Mouse (Mus musculus): ENCODE measurements at regions not wholly inside any gene's neighbourhood (a gene's known extent, or its start where the extent isn't known, plus 50 kb on each side); places are given as distances from the start of the nearest gene placed in this dataset.

DNA sequence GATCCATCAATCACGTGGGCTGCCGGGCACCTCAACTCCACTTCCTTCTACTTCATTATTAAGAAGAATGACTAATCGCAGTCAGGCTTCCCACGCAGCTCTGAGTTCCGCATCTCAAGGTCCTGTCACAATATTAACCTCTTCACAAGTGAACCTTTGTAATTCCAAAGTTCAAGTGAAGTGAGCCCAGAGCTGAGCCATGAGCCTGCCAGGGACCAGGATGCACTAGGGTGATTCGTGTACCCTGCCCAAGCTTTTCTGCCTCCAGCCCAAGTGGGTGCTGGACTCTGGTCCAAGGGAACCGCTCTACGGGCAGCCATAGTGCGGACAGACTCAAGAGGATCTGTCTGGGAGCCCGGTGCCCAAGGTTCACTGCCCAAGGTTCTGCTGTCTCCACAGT is 463.4 kb downstream of the Ajap1 start:
- Histone ChIP-seq H3K36me3 (replicated peaks) (no peaks in the 10 kb centered on the region), H3K27ac (replicated peaks) (no peak overlapping the region), H3K4me1 (replicated peaks) (no peaks in the 10 kb centered on the region), H3K9ac (no peak overlapping the region), H3K4me2 (no peak overlapping the region), H3K4me3 (replicated peaks) (no peak overlapping the region), H3K27me3 (no peaks in the 10 kb centered on the region), H3K9me3 (replicated peaks) (no peaks in the 10 kb centered on the region)
- no peak for ATAC-seq (ENCODE audit: insufficient read depth)
- WGBS (ENCODE audit: insufficient replicate concordance), result 61% methylated on average over 10 of the region's 10 CpGs

GRCm38 (mm10) chr4:153018138-153018921 is 464.3 kb downstream of the Ajap1 start:
- Histone ChIP-seq H3K9ac (no peak overlapping the region), H3K4me1 (replicated peaks) (no peaks in the 10 kb centered on the region), H3K27me3 (no peaks in the 10 kb centered on the region), H3K27ac (replicated peaks) (no peak overlapping the region), H3K4me2 (no peak overlapping the region), H3K36me3 (replicated peaks) (no peaks in the 10 kb centered on the region), H3K9me3 (replicated peaks) (no peaks in the 10 kb centered on the region), H3K4me3 (replicated peaks) (no peak overlapping the region)
- no peak for ATAC-seq (ENCODE audit: insufficient read depth)
- 70% methylated on average over 28 of the region's 28 CpGs for WGBS (ENCODE audit: insufficient replicate concordance)

- no peaks in the 10 kb centered on the region for H3K4me1 ChIP-seq (replicated peaks)
- no peak overlapping the region for H3K4me3 ChIP-seq (replicated peaks)
- 69% methylated on average over 2 of the region's 2 CpGs for WGBS (ENCODE audit: insufficient replicate concordance)
- no peak overlapping the region for H3K9ac ChIP-seq
- no peak for ATAC-seq (ENCODE audit: insufficient read depth)
- no peak overlapping the region for H3K4me2 ChIP-seq
- H3K36me3 ChIP-seq (replicated peaks), result no peaks in the 10 kb centered on the region
- no peaks in the 10 kb centered on the region for H3K27me3 ChIP-seq
- no peaks in the 10 kb centered on the region for H3K9me3 ChIP-seq (replicated peaks)
- no peak overlapping the region for H3K27ac ChIP-seq (replicated peaks)
Measured at GRCm38 (mm10) chr4:153017816-153018137, 464.8 kb downstream of the Ajap1 start.

DNA sequence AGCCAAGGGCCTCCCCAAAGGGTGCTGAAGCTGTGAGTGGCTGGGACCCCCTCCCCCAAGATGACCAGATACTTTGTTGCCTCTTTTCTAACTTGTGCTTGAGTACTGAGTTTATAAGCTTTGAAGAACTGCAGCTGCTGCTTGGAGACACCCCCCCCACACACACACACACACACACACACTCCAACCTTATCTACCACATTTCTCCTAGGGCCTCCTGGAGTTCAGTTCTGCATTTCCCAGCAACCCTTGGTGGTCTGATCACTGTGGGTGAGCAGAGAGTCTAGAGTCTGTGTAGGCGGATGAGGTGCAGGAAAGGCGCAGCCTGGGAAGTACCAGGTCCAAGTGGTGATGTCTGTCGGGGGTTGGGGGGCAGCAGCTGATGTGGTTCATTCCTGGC is 479.3 kb downstream of the Ajap1 start:
- Histone ChIP-seq H3K4me1 (replicated peaks) (no peaks in the 10 kb centered on the region; the same call in 1 of the 2 replicates), H3K9me3 (replicated peaks) (0 out of 2 replicates have a peak, but pooled peaks cover 7% of the 10 kb centered on the region), H3K27ac (replicated peaks) (no peak overlapping the region), H3K27me3 (no peaks in the 10 kb centered on the region), H3K4me3 (replicated peaks) (no peak overlapping the region), H3K4me2 (no peak overlapping the region), H3K9ac (no peak overlapping the region), H3K36me3 (replicated peaks) (no peaks in the 10 kb centered on the region)
- WGBS (ENCODE audit: insufficient replicate concordance), result 50% methylated on average over 3 of the region's 3 CpGs
- no peak for ATAC-seq (ENCODE audit: insufficient read depth)

- Histone ChIP-seq H3K9ac (no peak overlapping the region), H3K27ac (replicated peaks) (no peak overlapping the region)
- ATAC-seq (ENCODE audit: insufficient read depth), result no peak
Measured at GRCm38 (mm10) chr4:153002516-153002915, 480.1 kb downstream of the Ajap1 start.

DNA sequence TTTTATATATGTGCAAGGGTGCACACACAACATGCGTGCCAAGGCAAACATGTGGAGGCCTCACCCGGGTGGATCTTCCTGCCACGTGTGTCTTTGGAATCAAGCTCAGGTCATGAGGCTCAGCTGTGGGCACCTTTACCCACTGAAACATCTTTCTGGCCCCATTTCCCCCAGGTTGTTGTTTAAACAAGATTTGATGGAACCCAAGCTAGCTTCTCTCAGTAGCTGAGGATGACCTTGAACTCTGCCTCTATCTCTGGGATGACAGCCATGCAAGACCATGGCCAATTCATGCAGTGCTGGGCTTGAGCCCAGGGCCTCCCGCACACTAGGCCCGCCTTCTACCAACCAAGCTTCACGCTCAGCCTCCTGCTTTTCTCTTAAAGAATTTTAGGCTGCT is 480.9 kb downstream of the Ajap1 start:
- WGBS (ENCODE audit: insufficient replicate concordance), result 73% methylated on average over 6 of the region's 6 CpGs
- ATAC-seq (ENCODE audit: insufficient read depth), result no peak
- Histone ChIP-seq H3K36me3 (replicated peaks) (no peaks in the 10 kb centered on the region), H3K4me1 (replicated peaks) (no peaks in the 10 kb centered on the region; the same call in 1 of the 2 replicates), H3K9me3 (replicated peaks) (0 out of 2 replicates have a peak, but pooled peaks cover 7% of the 10 kb centered on the region), H3K4me3 (replicated peaks) (no peak overlapping the region), H3K9ac (no peak overlapping the region), H3K4me2 (no peak overlapping the region), H3K27me3 (no peaks in the 10 kb centered on the region), H3K27ac (replicated peaks) (no peak overlapping the region)

More at GRCm38 (mm10) chr4:153002516-153002915, 480.1 kb downstream of the Ajap1 start:
- 30% methylated on average over 4 of the region's 4 CpGs for WGBS (ENCODE audit: insufficient replicate concordance)
- H3K27me3 ChIP-seq, result no peaks in the 10 kb centered on the region
- H3K4me1 ChIP-seq (replicated peaks), result no peaks in the 10 kb centered on the region; the same call in 1 of the 2 replicates
- H3K4me3 ChIP-seq (replicated peaks), result no peak overlapping the region
- no peak overlapping the region for H3K4me2 ChIP-seq
- 0 out of 2 replicates have a peak, but pooled peaks cover 7% of the 10 kb centered on the region for H3K9me3 ChIP-seq (replicated peaks)
- H3K36me3 ChIP-seq (replicated peaks), result no peaks in the 10 kb centered on the region

GRCm38 (mm10) chr4:152999526-152999925 is 483.1 kb downstream of the Ajap1 start:
- WGBS (ENCODE audit: insufficient replicate concordance), result 67% methylated on average over 18 of the region's 18 CpGs
- H3K27ac ChIP-seq (replicated peaks), result no peak overlapping the region
- H3K27me3 ChIP-seq, result no peaks in the 10 kb centered on the region
- H3K36me3 ChIP-seq (replicated peaks), result no peaks in the 10 kb centered on the region
- no peak for ATAC-seq (ENCODE audit: insufficient read depth)
- H3K4me3 ChIP-seq (replicated peaks), result no peak overlapping the region
- H3K4me1 ChIP-seq (replicated peaks), result no peaks in the 10 kb centered on the region; the same call in 1 of the 2 replicates
- H3K9ac ChIP-seq, result no peak overlapping the region
- 0 out of 2 replicates have a peak, but pooled peaks cover 4% of the 10 kb centered on the region for H3K9me3 ChIP-seq (replicated peaks)
- H3K4me2 ChIP-seq, result no peak overlapping the region

DNA sequence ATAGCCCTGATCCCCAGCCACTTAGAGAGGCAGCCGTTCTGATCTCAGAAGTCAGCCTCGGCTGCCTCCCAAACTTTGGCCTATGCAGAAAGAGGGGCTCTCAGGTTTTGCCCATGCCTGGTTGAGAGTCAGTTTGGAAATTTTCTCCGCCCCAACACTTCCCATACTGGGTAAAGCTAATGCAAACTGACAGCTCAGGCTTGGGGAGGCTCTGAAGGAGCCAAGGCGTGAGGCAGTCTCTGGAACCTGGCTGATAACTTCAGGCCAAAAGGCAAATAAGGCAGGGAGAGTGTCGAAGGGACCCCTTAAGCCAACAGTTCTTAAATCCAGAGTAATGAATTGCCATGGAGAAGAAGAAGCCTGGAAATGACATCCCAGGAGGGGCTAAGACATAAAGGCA is 485.4 kb downstream of the Ajap1 start:
- no peaks in the 10 kb centered on the region for H3K36me3 ChIP-seq (replicated peaks)
- H3K4me3 ChIP-seq (replicated peaks), result no peak overlapping the region
- H3K9ac ChIP-seq, result no peak overlapping the region
- 0 out of 2 replicates have a peak, but pooled peaks cover 4% of the 10 kb centered on the region for H3K9me3 ChIP-seq (replicated peaks)
- H3K4me1 ChIP-seq (replicated peaks), result no peaks in the 10 kb centered on the region; the same call in 1 of the 2 replicates
- H3K27me3 ChIP-seq, result no peaks in the 10 kb centered on the region
- H3K4me2 ChIP-seq, result no peak overlapping the region
- no peak for ATAC-seq (ENCODE audit: insufficient read depth)
- no peak overlapping the region for H3K27ac ChIP-seq (replicated peaks)
- 57% methylated on average over 5 of the region's 5 CpGs for WGBS (ENCODE audit: insufficient replicate concordance)

DNA sequence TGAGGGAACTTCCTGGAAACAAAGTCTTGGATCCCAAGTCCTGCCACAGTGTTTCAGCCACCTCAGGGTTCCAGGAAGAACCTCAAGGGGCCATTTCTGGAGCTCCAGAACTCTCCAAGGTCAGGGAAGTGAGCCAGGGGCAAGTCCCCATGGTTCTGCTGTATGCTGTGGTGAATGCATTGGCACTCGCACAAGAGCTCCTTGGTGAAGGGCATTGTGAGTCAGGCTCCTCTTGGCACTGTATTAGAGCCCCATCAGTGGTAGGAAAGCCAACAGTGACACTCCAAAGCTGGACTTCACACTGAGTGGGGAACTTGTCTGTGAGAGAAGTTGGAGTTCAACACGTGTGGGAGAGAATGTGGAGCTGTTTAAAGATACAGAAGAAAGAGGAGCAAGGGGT is 486.0 kb downstream of the Ajap1 start:
- Histone ChIP-seq H3K36me3 (replicated peaks) (no peaks in the 10 kb centered on the region), H3K4me2 (no peak overlapping the region), H3K9ac (no peak overlapping the region), H3K27me3 (no peaks in the 10 kb centered on the region), H3K4me1 (replicated peaks) (no peaks in the 10 kb centered on the region), H3K9me3 (replicated peaks) (0 out of 2 replicates have a peak, but pooled peaks cover 4% of the 10 kb centered on the region), H3K4me3 (replicated peaks) (no peak overlapping the region), H3K27ac (replicated peaks) (no peak overlapping the region)
- 55% methylated on average over 2 of the region's 2 CpGs for WGBS (ENCODE audit: insufficient replicate concordance)
- no peak for ATAC-seq (ENCODE audit: insufficient read depth)

- Histone ChIP-seq H3K4me2 (no peak overlapping the region), H3K27ac (replicated peaks) (no peak overlapping the region), H3K4me3 (replicated peaks) (no peak overlapping the region), H3K4me1 (replicated peaks) (no peaks in the 10 kb centered on the region), H3K36me3 (replicated peaks) (no peaks in the 10 kb centered on the region), H3K27me3 (no peaks in the 10 kb centered on the region), H3K9ac (no peak overlapping the region), H3K9me3 (replicated peaks) (no peaks in the 10 kb centered on the region)
- 44% methylated on average over 5 of the region's 5 CpGs for WGBS (ENCODE audit: insufficient replicate concordance)
- no peak for ATAC-seq (ENCODE audit: insufficient read depth)
Measured at GRCm38 (mm10) chr4:152995052-152995595, 487.5 kb downstream of the Ajap1 start.

- Histone ChIP-seq H3K27me3 (no peaks in the 10 kb centered on the region), H3K9me3 (replicated peaks) (no peaks in the 10 kb centered on the region), H3K27ac (replicated peaks) (no peak overlapping the region), H3K4me1 (replicated peaks) (no peaks in the 10 kb centered on the region), H3K9ac (no peak overlapping the region), H3K4me2 (no peak overlapping the region), H3K4me3 (replicated peaks) (no peak overlapping the region), H3K36me3 (replicated peaks) (no peaks in the 10 kb centered on the region)
- WGBS (ENCODE audit: insufficient replicate concordance), result 55% methylated on average over 3 of the region's 3 CpGs
- no peak for ATAC-seq (ENCODE audit: insufficient read depth)
Measured at GRCm38 (mm10) chr4:152994206-152994605, 488.4 kb downstream of the Ajap1 start.
